Mouse (Mus musculus): Measurements from ENCODE around the gene A530032D15Rik. TPM values are rescaled to one million over a fixed set of nuclear protein-coding genes. Genes with fewer than 3 reads are reported as not detected.
"Not testable (repeated sequence)": the region's sequence is repeated elsewhere in the genome, so short reads cannot be mapped to it uniquely, and the experiment has no call there.

The A530032D15Rik gene
- total RNA-seq (2014; rRNA removed; ENCODE audit: low replicate concordance) (not detected in 2 replicates), polyA plus RNA-seq (2015; fragmentation: Nextera tagmentation; extraction: Ambion mirVana) (not detected in 2 replicates)

- not testable (repeated sequence) for H3K36me3 ChIP-seq (replicated peaks; ENCODE audit: control insufficient read depth, insufficient read depth, low read length); H3K9me3 ChIP-seq (replicated peaks; ENCODE audit: control insufficient read depth, low read length); H3K4me3 ChIP-seq (ENCODE audit: low read depth, low read length); H3K4me1 ChIP-seq (ENCODE audit: control insufficient read depth, insufficient read depth); ATAC-seq (ENCODE audit: insufficient read depth, low read depth); H3K27me3 ChIP-seq (ENCODE audit: control insufficient read depth, insufficient read depth, low read length); H3K9ac ChIP-seq (replicated peaks; ENCODE audit: low read depth, low read length); DNase-seq (ENCODE audit: low spot score); H3K27ac ChIP-seq (ENCODE audit: low read depth); H3K4me2 ChIP-seq (ENCODE audit: low read depth, low read length)
- WGBS = no CpG with 5 or more reads among the region's 7 CpGs
These were observed at the start of gene A530032D15Rik for GRCm38 (mm10) chr1:85109753-85110152. Gene A530032D15Rik, minus strand, starts transcription at chr1:85109853.

GRCm38 (mm10) chr1:85155151-85155550 is 45.5 kb upstream of the A530032D15Rik start:
- H3K27ac ChIP-seq (ENCODE audit: low read depth); H3K9me3 ChIP-seq (replicated peaks; ENCODE audit: control insufficient read depth, low read length); H3K9ac ChIP-seq (replicated peaks; ENCODE audit: low read depth, low read length); H3K4me3 ChIP-seq (ENCODE audit: low read depth, low read length); DNase-seq (ENCODE audit: low spot score); ATAC-seq (ENCODE audit: insufficient read depth, low read depth); H3K4me1 ChIP-seq (ENCODE audit: control insufficient read depth, insufficient read depth); H3K4me2 ChIP-seq (ENCODE audit: low read depth, low read length); H3K27me3 ChIP-seq (ENCODE audit: control insufficient read depth, insufficient read depth, low read length); H3K36me3 ChIP-seq (replicated peaks; ENCODE audit: control insufficient read depth, insufficient read depth, low read length): not testable (repeated sequence)
- WGBS = 51% methylated on average over 4 of the region's 5 CpGs

GRCm38 (mm10) chr1:85133671-85134070 is 24.0 kb upstream of the A530032D15Rik start:
- WGBS = 79% methylated on average over 22 of the region's 22 CpGs
- H3K9me3 ChIP-seq (replicated peaks; ENCODE audit: control insufficient read depth, low read length); H3K4me1 ChIP-seq (ENCODE audit: control insufficient read depth, insufficient read depth); H3K36me3 ChIP-seq (replicated peaks; ENCODE audit: control insufficient read depth, insufficient read depth, low read length); H3K27ac ChIP-seq (ENCODE audit: low read depth); H3K27me3 ChIP-seq (ENCODE audit: control insufficient read depth, insufficient read depth, low read length); H3K4me2 ChIP-seq (ENCODE audit: low read depth, low read length); ATAC-seq (ENCODE audit: insufficient read depth, low read depth); DNase-seq (ENCODE audit: low spot score); H3K4me3 ChIP-seq (ENCODE audit: low read depth, low read length); H3K9ac ChIP-seq (replicated peaks; ENCODE audit: low read depth, low read length): not testable (repeated sequence)

GRCm38 (mm10) chr1:85121841-85122240 is 12.2 kb upstream of the A530032D15Rik start:
- not testable (repeated sequence) for H3K4me1 ChIP-seq (ENCODE audit: control insufficient read depth, insufficient read depth); H3K27me3 ChIP-seq (ENCODE audit: control insufficient read depth, insufficient read depth, low read length); H3K4me2 ChIP-seq (ENCODE audit: low read depth, low read length); H3K9ac ChIP-seq (replicated peaks; ENCODE audit: low read depth, low read length); H3K9me3 ChIP-seq (replicated peaks; ENCODE audit: control insufficient read depth, low read length); ATAC-seq (ENCODE audit: insufficient read depth, low read depth); H3K4me3 ChIP-seq (ENCODE audit: low read depth, low read length); DNase-seq (ENCODE audit: low spot score); H3K27ac ChIP-seq (ENCODE audit: low read depth); H3K36me3 ChIP-seq (replicated peaks; ENCODE audit: control insufficient read depth, insufficient read depth, low read length)
- WGBS = 83% methylated on average over 4 of the region's 4 CpGs

GRCm38 (mm10) chr1:85118341-85118740 is 8.7 kb upstream of the A530032D15Rik start:
- not testable (repeated sequence) for H3K9ac ChIP-seq (replicated peaks; ENCODE audit: low read depth, low read length); DNase-seq (ENCODE audit: low spot score); H3K27ac ChIP-seq (ENCODE audit: low read depth); H3K4me3 ChIP-seq (ENCODE audit: low read depth, low read length); ATAC-seq (ENCODE audit: insufficient read depth, low read depth); H3K27me3 ChIP-seq (ENCODE audit: control insufficient read depth, insufficient read depth, low read length); H3K9me3 ChIP-seq (replicated peaks; ENCODE audit: control insufficient read depth, low read length); H3K4me2 ChIP-seq (ENCODE audit: low read depth, low read length); H3K36me3 ChIP-seq (replicated peaks; ENCODE audit: control insufficient read depth, insufficient read depth, low read length); H3K4me1 ChIP-seq (ENCODE audit: control insufficient read depth, insufficient read depth)
- WGBS = 61% methylated on average over 5 of the region's 6 CpGs

GRCm38 (mm10) chr1:85117537-85117936 is 7.9 kb upstream of the A530032D15Rik start:
- not testable (repeated sequence) for ATAC-seq (ENCODE audit: insufficient read depth, low read depth); H3K4me1 ChIP-seq (ENCODE audit: control insufficient read depth, insufficient read depth); H3K9ac ChIP-seq (replicated peaks; ENCODE audit: low read depth, low read length); H3K4me3 ChIP-seq (ENCODE audit: low read depth, low read length); H3K27me3 ChIP-seq (ENCODE audit: control insufficient read depth, insufficient read depth, low read length); H3K27ac ChIP-seq (ENCODE audit: low read depth); H3K9me3 ChIP-seq (replicated peaks; ENCODE audit: control insufficient read depth, low read length); H3K36me3 ChIP-seq (replicated peaks; ENCODE audit: control insufficient read depth, insufficient read depth, low read length); H3K4me2 ChIP-seq (ENCODE audit: low read depth, low read length); DNase-seq (ENCODE audit: low spot score)
- 30% methylated on average over 4 of the region's 6 CpGs for WGBS

- 49% methylated on average over 6 of the region's 6 CpGs for WGBS
- not testable (repeated sequence) for H3K4me3 ChIP-seq (ENCODE audit: low read depth, low read length); DNase-seq (ENCODE audit: low spot score); H3K36me3 ChIP-seq (replicated peaks; ENCODE audit: control insufficient read depth, insufficient read depth, low read length); H3K4me2 ChIP-seq (ENCODE audit: low read depth, low read length); H3K9ac ChIP-seq (replicated peaks; ENCODE audit: low read depth, low read length); H3K4me1 ChIP-seq (ENCODE audit: control insufficient read depth, insufficient read depth); ATAC-seq (ENCODE audit: insufficient read depth, low read depth); H3K27me3 ChIP-seq (ENCODE audit: control insufficient read depth, insufficient read depth, low read length); H3K9me3 ChIP-seq (replicated peaks; ENCODE audit: control insufficient read depth, low read length); H3K27ac ChIP-seq (ENCODE audit: low read depth)
These were observed 5.2 kb upstream of the A530032D15Rik start for GRCm38 (mm10) chr1:85114666-85115402.

- not testable (repeated sequence) for H3K9ac ChIP-seq (replicated peaks; ENCODE audit: low read depth, low read length); DNase-seq (ENCODE audit: low spot score); H3K27ac ChIP-seq (ENCODE audit: low read depth); H3K36me3 ChIP-seq (replicated peaks; ENCODE audit: control insufficient read depth, insufficient read depth, low read length); H3K4me1 ChIP-seq (ENCODE audit: control insufficient read depth, insufficient read depth); H3K27me3 ChIP-seq (ENCODE audit: control insufficient read depth, insufficient read depth, low read length); H3K4me2 ChIP-seq (ENCODE audit: low read depth, low read length); H3K9me3 ChIP-seq (replicated peaks; ENCODE audit: control insufficient read depth, low read length); H3K4me3 ChIP-seq (ENCODE audit: low read depth, low read length); ATAC-seq (ENCODE audit: insufficient read depth, low read depth)
- 60% methylated on average over 3 of the region's 3 CpGs for WGBS
These were observed 4.4 kb upstream of the A530032D15Rik start for GRCm38 (mm10) chr1:85114078-85114477.
